Mouse (Mus musculus): ENCODE data around the gene Dpp7. TPM values are rescaled to one million over a fixed set of nuclear protein-coding genes. Genes with fewer than 3 reads are reported as not detected.

Gene Dpp7
- polyA plus RNA-seq, 1 experiment from 2014 or later = 32.8 TPM

GRCm38 (mm10) chr2:25318971-25319773, 37.0 kb downstream of the Dpp7 start, which contains the start of gene Grin1:
Grin1 (minus strand) TSS chr2:25319187.
- no peak within 1 kb of the TSS for H3K9ac ChIP-seq (replicated peaks; ENCODE audit: low read length)
- peak; percentile 42; the same call in 1 of the 2 replicates for ATAC-seq (ENCODE audit: low FRiP score, low TSS enrichment)
- 9% methylated on average over 58 of the region's 58 CpGs for WGBS

GRCm38 (mm10) chr2:25318119-25318966, 37.8 kb downstream of the Dpp7 start:
- peak overlapping the region; percentile 37 for H3K4me3 ChIP-seq (ENCODE audit: low read length)
- H3K36me3 ChIP-seq (ENCODE audit: insufficient read depth, low read length) = no peaks in the 10 kb centered on the region
- ATAC-seq (ENCODE audit: low FRiP score, low TSS enrichment) = no peak
- peaks cover 4% of the 10 kb centered on the region; the same call in 1 of the 2 replicates for H3K4me1 ChIP-seq (ENCODE audit: insufficient read depth, low read length)
- H3K9me3 ChIP-seq (ENCODE audit: low read length) = no peaks in the 10 kb centered on the region
- WGBS = 5% methylated on average over 30 of the region's 31 CpGs
- peak overlapping the region; percentile 53 for H3K4me2 ChIP-seq (replicated peaks; ENCODE audit: low read depth, low read length)
- no peak overlapping the region for H3K9ac ChIP-seq (replicated peaks; ENCODE audit: low read length)
- no peak overlapping the region for H3K27ac ChIP-seq (ENCODE audit: low read length)
- peaks cover 42% of the 10 kb centered on the region for H3K27me3 ChIP-seq (ENCODE audit: insufficient read depth, low read length)

More at GRCm38 (mm10) chr2:25318971-25319773, 37.0 kb downstream of the Dpp7 start, which contains the start of gene Grin1:
- H3K4me3 ChIP-seq (ENCODE audit: low read length) = peak within 1 kb of the TSS; percentile 37
- no peak within 1 kb of the TSS for H3K27ac ChIP-seq (ENCODE audit: low read length)
- H3K4me1 ChIP-seq (ENCODE audit: insufficient read depth, low read length) = peaks cover 4% of the 10 kb centered on the region; the same call in 1 of the 2 replicates
- peak within 1 kb of the TSS; percentile 53 for H3K4me2 ChIP-seq (replicated peaks; ENCODE audit: low read depth, low read length)
- no peaks in the 10 kb centered on the region for H3K36me3 ChIP-seq (ENCODE audit: insufficient read depth, low read length)
- H3K9me3 ChIP-seq (ENCODE audit: low read length) = no peaks in the 10 kb centered on the region
- peaks cover 38% of the 10 kb centered on the region for H3K27me3 ChIP-seq (ENCODE audit: insufficient read depth, low read length)

GRCm38 (mm10) chr2:25311491-25311891, 44.7 kb downstream of the Dpp7 start:
- ATAC-seq (ENCODE audit: low FRiP score, low TSS enrichment) = no peak
- Histone ChIP-seq H3K27me3 (ENCODE audit: insufficient read depth, low read length) (peaks cover 72% of the 10 kb centered on the region), H3K4me3 (ENCODE audit: low read length) (no peak overlapping the region)

GRCm38 (mm10) chr2:25310969-25311368, 45.2 kb downstream of the Dpp7 start:
- 2% methylated on average over 19 of the region's 22 CpGs for WGBS
- H3K4me1 ChIP-seq (ENCODE audit: insufficient read depth, low read length) = no peaks in the 10 kb centered on the region
- peaks cover 74% of the 10 kb centered on the region for H3K27me3 ChIP-seq (ENCODE audit: insufficient read depth, low read length)
- H3K36me3 ChIP-seq (ENCODE audit: insufficient read depth, low read length) = no peaks in the 10 kb centered on the region
- H3K9me3 ChIP-seq (ENCODE audit: low read length) = no peaks in the 10 kb centered on the region
- 0 out of 2 replicates have a peak overlapping the region, but pooled peaks have one; percentile 7 for H3K4me3 ChIP-seq (ENCODE audit: low read length)
- H3K4me2 ChIP-seq (replicated peaks; ENCODE audit: low read depth, low read length) = peak overlapping the region; percentile 8; the same call in 1 of the 2 replicates
- H3K27ac ChIP-seq (ENCODE audit: low read length) = no peak overlapping the region
- H3K9ac ChIP-seq (replicated peaks; ENCODE audit: low read length) = no peak overlapping the region
- no peak for ATAC-seq (ENCODE audit: low FRiP score, low TSS enrichment)

More at GRCm38 (mm10) chr2:25311491-25311891, 44.7 kb downstream of the Dpp7 start:
- WGBS = 1% methylated on average over 11 of the region's 11 CpGs
- no peak overlapping the region for H3K9ac ChIP-seq (replicated peaks; ENCODE audit: low read length)
- no peaks in the 10 kb centered on the region for H3K4me1 ChIP-seq (ENCODE audit: insufficient read depth, low read length)
- peak overlapping the region; percentile 8; the same call in 1 of the 2 replicates for H3K4me2 ChIP-seq (replicated peaks; ENCODE audit: low read depth, low read length)
- H3K9me3 ChIP-seq (ENCODE audit: low read length) = no peaks in the 10 kb centered on the region
- no peak overlapping the region for H3K27ac ChIP-seq (ENCODE audit: low read length)
- no peaks in the 10 kb centered on the region for H3K36me3 ChIP-seq (ENCODE audit: insufficient read depth, low read length)

- Histone ChIP-seq H3K4me3 (ENCODE audit: low read length) (no peak overlapping the region), H3K27ac (ENCODE audit: low read length) (no peak overlapping the region), H3K27me3 (ENCODE audit: insufficient read depth, low read length) (peaks cover 82% of the 10 kb centered on the region), H3K9me3 (ENCODE audit: low read length) (no peaks in the 10 kb centered on the region), H3K9ac (replicated peaks; ENCODE audit: low read length) (no peak overlapping the region), H3K36me3 (ENCODE audit: insufficient read depth, low read length) (no peaks in the 10 kb centered on the region), H3K4me2 (replicated peaks; ENCODE audit: low read depth, low read length) (no peak overlapping the region), H3K4me1 (ENCODE audit: insufficient read depth, low read length) (no peaks in the 10 kb centered on the region)
- no peak for ATAC-seq (ENCODE audit: low FRiP score, low TSS enrichment)
- WGBS = 52% methylated on average over 10 of the region's 10 CpGs
These were observed 46.0 kb downstream of the Dpp7 start for GRCm38 (mm10) chr2:25310180-25310579.

GRCm38 (mm10) chr2:25305587-25306359, 50.4 kb downstream of the Dpp7 start:
- ATAC-seq (ENCODE audit: low FRiP score, low TSS enrichment) = no peak
- peak overlapping the region; percentile 85 for H3K4me2 ChIP-seq (replicated peaks; ENCODE audit: low read depth, low read length)
- peak overlapping the region; percentile 37; the same call in 1 of the 2 replicates for H3K9ac ChIP-seq (replicated peaks; ENCODE audit: low read length)
- peaks cover 3% of the 10 kb centered on the region; the same call in 1 of the 2 replicates for H3K4me1 ChIP-seq (ENCODE audit: insufficient read depth, low read length)
- WGBS = 49% methylated on average over 14 of the region's 14 CpGs
- H3K27me3 ChIP-seq (ENCODE audit: insufficient read depth, low read length) = peaks cover 61% of the 10 kb centered on the region
- no peaks in the 10 kb centered on the region for H3K36me3 ChIP-seq (ENCODE audit: insufficient read depth, low read length)
- H3K4me3 ChIP-seq (ENCODE audit: low read length) = peak overlapping the region; percentile 46
- H3K27ac ChIP-seq (ENCODE audit: low read length) = no peak overlapping the region
- H3K9me3 ChIP-seq (ENCODE audit: low read length) = no peaks in the 10 kb centered on the region

GRCm38 (mm10) chr2:25304657-25305541, 51.3 kb downstream of the Dpp7 start:
- no peaks in the 10 kb centered on the region for H3K36me3 ChIP-seq (ENCODE audit: insufficient read depth, low read length)
- 3% methylated on average over 42 of the region's 45 CpGs for WGBS
- peaks cover 53% of the 10 kb centered on the region for H3K27me3 ChIP-seq (ENCODE audit: insufficient read depth, low read length)
- peak overlapping the region; percentile 46 for H3K4me3 ChIP-seq (ENCODE audit: low read length)
- peak; percentile 71; the same call in 1 of the 2 replicates for ATAC-seq (ENCODE audit: low FRiP score, low TSS enrichment)
- H3K27ac ChIP-seq (ENCODE audit: low read length) = no peak overlapping the region
- H3K4me2 ChIP-seq (replicated peaks; ENCODE audit: low read depth, low read length) = peak overlapping the region; percentile 85
- H3K9ac ChIP-seq (replicated peaks; ENCODE audit: low read length) = peak overlapping the region; percentile 37; the same call in 1 of the 2 replicates
- H3K4me1 ChIP-seq (ENCODE audit: insufficient read depth, low read length) = peaks cover 3% of the 10 kb centered on the region; the same call in 1 of the 2 replicates
- H3K9me3 ChIP-seq (ENCODE audit: low read length) = no peaks in the 10 kb centered on the region

GRCm38 (mm10) chr2:25303931-25304656, 52.1 kb downstream of the Dpp7 start:
- Histone ChIP-seq H3K9ac (replicated peaks; ENCODE audit: low read length) (no peak overlapping the region), H3K4me3 (ENCODE audit: low read length) (no peak overlapping the region; the same call in 1 of the 2 replicates), H3K9me3 (ENCODE audit: low read length) (no peaks in the 10 kb centered on the region), H3K36me3 (ENCODE audit: insufficient read depth, low read length) (no peaks in the 10 kb centered on the region), H3K27me3 (ENCODE audit: insufficient read depth, low read length) (peaks cover 50% of the 10 kb centered on the region), H3K4me1 (ENCODE audit: insufficient read depth, low read length) (peaks cover 3% of the 10 kb centered on the region; the same call in 1 of the 2 replicates), H3K4me2 (replicated peaks; ENCODE audit: low read depth, low read length) (no peak overlapping the region; the same call in 1 of the 2 replicates), H3K27ac (ENCODE audit: low read length) (no peak overlapping the region)
- 75% methylated on average over 7 of the region's 7 CpGs for WGBS
- ATAC-seq (ENCODE audit: low FRiP score, low TSS enrichment) = no peak

All from kidney, embryonic 16.5 days (tissue).